In genomic region chr10:90043773-90044172, GRCm38 (mm10) we compare ENCODE assay signal across 11 mouse cellular contexts.
DNase-seq lines count a peak whose midpoint lies in the region; ATAC-seq lines count a peak whose summit lies in the region.
"Had no signal": no experiment of that assay in that cellular context is flagged by ENCODE, and none has a peak within 500 bp of the region (broad histone marks: within the 10 kb centered on the region; RNA-seq: fewer than 3 reads in every experiment).

No protein-coding gene starts in this region.

- H3K4me3 ChIP-seq in liver, embryonic 12.5 days: no peak overlapping the region
- H3K4me3 ChIP-seq: embryonic facial prominence, embryonic 13.5 days had no signal

- no peaks in the 10 kb centered on the region for H3K4me1 ChIP-seq in liver, embryonic 12.5 days
- H3K4me1 ChIP-seq: embryonic facial prominence, embryonic 13.5 days had no signal

- H3K27ac ChIP-seq in liver, embryonic 12.5 days: no peak overlapping the region
- H3K27ac ChIP-seq: embryonic facial prominence, embryonic 13.5 days had no signal

- 48% methylated on average over 2 of the region's 2 CpGs for WGBS in liver, embryonic 12.5 days (ENCODE audit: insufficient replicate concordance)

- no peak for ATAC-seq in cerebellum, adult (ENCODE audit: insufficient number of reproducible peaks, low FRiP score, low TSS enrichment)
- ATAC-seq in liver, embryonic 12.5 days: no peak

- no peak overlapping the region for H3K9ac ChIP-seq in liver, embryonic 12.5 days
- H3K9ac ChIP-seq: embryonic facial prominence, embryonic 13.5 days had no signal

- H3K9me3 ChIP-seq in liver, embryonic 12.5 days (replicated peaks): no peaks in the 10 kb centered on the region
- H3K9me3 ChIP-seq: embryonic facial prominence, embryonic 13.5 days had no signal

- no peaks in the 10 kb centered on the region for H3K36me3 ChIP-seq in liver, embryonic 12.5 days
- H3K36me3 ChIP-seq: embryonic facial prominence, embryonic 13.5 days had no signal

- H3K4me2 ChIP-seq in liver, embryonic 12.5 days: no peak overlapping the region
- H3K4me2 ChIP-seq: embryonic facial prominence, embryonic 13.5 days had no signal

- peak; percentile 52 for DNase-seq in cerebellum, adult 11 months
- DNase-seq in layer of hippocampus, adult 18-20 months (ENCODE audit: low spot score in 2 of 2): peak; percentile 11 to 38
- no peak for DNase-seq in layer of hippocampus, adult 9-10 months (ENCODE audit: low spot score)
- DNase-seq in right cerebral cortex, postnatal 14 days: peak; percentile 23
- DNase-seq in right cerebral cortex, postnatal 25 days: no peak
- DNase-seq in Muller cell, postnatal 12 days (ENCODE audit: inconsistent ontology term): no peak
- DNase-seq: B cell, adult 2 months; thymus, postnatal 25 days had no signal

- H3K27me3 ChIP-seq in liver, embryonic 12.5 days (replicated peaks): no peaks in the 10 kb centered on the region
- H3K27me3 ChIP-seq: embryonic facial prominence, embryonic 13.5 days had no signal

Comparison
In these comparisons a context has a peak if more than half of its experiments do, and no peak if none do; other contexts are left out.
1. DNase-seq: peak in cerebellum, adult 11 months (single experiment), layer of hippocampus, adult 18-20 months (2 of 2) and right cerebral cortex, postnatal 14 days (single experiment); none in layer of hippocampus, adult 9-10 months (single experiment), right cerebral cortex, postnatal 25 days (single experiment) and Muller cell, postnatal 12 days (single experiment).